Mouse (Mus musculus): ENCODE results near the gene Zfp503. TPM values are rescaled to one million over a fixed set of nuclear protein-coding genes. Genes with fewer than 3 reads are reported as not detected.

Zfp503 gene
- 1 to 10 TPM; 1.8 to 2.2 TPM for total RNA-seq (2021)

- DNase-seq = peak in 1 of 2 experiments; percentile 50
- intact Hi-C loops (cut with DNase I) = loop anchor here (2.0 to 10.0 kb wide), 7 partner anchors 29 to 1413 kb away; partner anchors contain the start of gene Lrmda
Measured at GRCm38 (mm10) chr14:21989291-21989913, at the start of gene Zfp503. Gene Zfp503, minus strand, starts transcription at chr14:21989601.

GRCm38 (mm10) chr14:22037498-22038131, 48.2 kb upstream of the Zfp503 start:
- intact Hi-C loops (cut with DNase I) = no loop called here

GRCm38 (mm10) chr14:22036802-22037497, 47.5 kb upstream of the Zfp503 start:
- intact Hi-C loops (cut with DNase I) = no loop called here
- no peak for DNase-seq

More at GRCm38 (mm10) chr14:22037498-22038131, 48.2 kb upstream of the Zfp503 start:
- no peak for DNase-seq

- intact Hi-C loops (cut with DNase I) = no loop called here
- DNase-seq = no peak
Measured at GRCm38 (mm10) chr14:22036338-22036737, 46.9 kb upstream of the Zfp503 start.

- intact Hi-C loops (cut with DNase I) = no loop called here
- DNase-seq = no peak
Measured at GRCm38 (mm10) chr14:22035900-22036299, 46.5 kb upstream of the Zfp503 start.

- no peak for DNase-seq
- intact Hi-C loops (cut with DNase I) = no loop called here
Measured at GRCm38 (mm10) chr14:22023533-22023932, 34.1 kb upstream of the Zfp503 start.

GRCm38 (mm10) chr14:22020885-22021284, 31.5 kb upstream of the Zfp503 start:
- DNase-seq = peak; percentile 45 to 53
- intact Hi-C loops (cut with DNase I) = no loop called here

GRCm38 (mm10) chr14:22019949-22020845, 30.8 kb upstream of the Zfp503 start:
- intact Hi-C loops (cut with DNase I) = loop anchor here (2.0 kb wide), 1 partner anchor 31 kb away; the partner anchor contains the start of gene Zfp503
- no peak for DNase-seq

- peak; percentile 77 to 80 for DNase-seq
- intact Hi-C loops (cut with DNase I) = loop anchor here (2.0 kb wide), 1 partner anchor 31 kb away; the partner anchor contains the start of gene Zfp503
Measured at GRCm38 (mm10) chr14:22019252-22019948, 30.0 kb upstream of the Zfp503 start, which contains the start of gene Lrmda. Gene Lrmda, plus strand, starts transcription at chr14:22019712.

- intact Hi-C loops (cut with DNase I) = no loop called here
- no peak for DNase-seq
Measured at GRCm38 (mm10) chr14:22017011-22017410, 27.6 kb upstream of the Zfp503 start.

- intact Hi-C loops (cut with DNase I) = no loop called here
- no peak for DNase-seq
Measured at GRCm38 (mm10) chr14:22014781-22015180, 25.4 kb upstream of the Zfp503 start.

- intact Hi-C loops (cut with DNase I) = no loop called here
- DNase-seq = no peak
Measured at GRCm38 (mm10) chr14:22014315-22014714, 24.9 kb upstream of the Zfp503 start.

GRCm38 (mm10) chr14:22007006-22007405, 17.6 kb upstream of the Zfp503 start:
- intact Hi-C loops (cut with DNase I) = no loop called here
- no peak for DNase-seq

GRCm38 (mm10) chr14:22004943-22005342, 15.5 kb upstream of the Zfp503 start:
- intact Hi-C loops (cut with DNase I) = no loop called here
- no peak for DNase-seq

GRCm38 (mm10) chr14:22003631-22004030, 14.2 kb upstream of the Zfp503 start:
- intact Hi-C loops (cut with DNase I) = no loop called here
- no peak for DNase-seq

GRCm38 (mm10) chr14:22003231-22003630, 13.8 kb upstream of the Zfp503 start:
- intact Hi-C loops (cut with DNase I) = no loop called here
- DNase-seq = no peak

GRCm38 (mm10) chr14:21999588-21999987, 10.2 kb upstream of the Zfp503 start:
- intact Hi-C loops (cut with DNase I) = no loop called here

GRCm38 (mm10) chr14:21995031-21995754, 5.8 kb upstream of the Zfp503 start:
- intact Hi-C loops (cut with DNase I) = no loop called here
- DNase-seq = peak; percentile 42 to 53

More at GRCm38 (mm10) chr14:21999588-21999987, 10.2 kb upstream of the Zfp503 start:
- no peak for DNase-seq

All from heart, postnatal 36 days (tissue).